Mouse (Mus musculus): Measurements from ENCODE around the gene Zic4. TPM values are rescaled to one million over a fixed set of nuclear protein-coding genes. Genes with fewer than 3 reads are reported as not detected.

Gene Zic4
- total RNA-seq, 2 experiments from 2014 or later: 4.1 to 5.2 TPM

GRCm38 (mm10) chr9:91361033-91361855 is 969 bp upstream of the Zic4 start:
- intact Hi-C loops (cut with DNase I): loop anchor here (5.0 kb wide), 1 partner anchor 46 kb away; no protein-coding TSS in a partner anchor
- no peak for DNase-seq (ENCODE audit: low spot score in 2 of 2)

- intact Hi-C loops (cut with DNase I): loop anchor here (5.0 kb wide), 1 partner anchor 44 kb away; no protein-coding TSS in a partner anchor
- no peak for DNase-seq (ENCODE audit: low spot score in 2 of 2)
Measured at GRCm38 (mm10) chr9:91363011-91363730, 958 bp downstream of the Zic4 start.

GRCm38 (mm10) chr9:91363814-91364126 is 1.6 kb downstream of the Zic4 start:
- intact Hi-C loops (cut with DNase I): loop anchor here (5.0 kb wide), 1 partner anchor 44 kb away; no protein-coding TSS in a partner anchor
- DNase-seq (ENCODE audit: low spot score in 2 of 2): no peak

DNA sequence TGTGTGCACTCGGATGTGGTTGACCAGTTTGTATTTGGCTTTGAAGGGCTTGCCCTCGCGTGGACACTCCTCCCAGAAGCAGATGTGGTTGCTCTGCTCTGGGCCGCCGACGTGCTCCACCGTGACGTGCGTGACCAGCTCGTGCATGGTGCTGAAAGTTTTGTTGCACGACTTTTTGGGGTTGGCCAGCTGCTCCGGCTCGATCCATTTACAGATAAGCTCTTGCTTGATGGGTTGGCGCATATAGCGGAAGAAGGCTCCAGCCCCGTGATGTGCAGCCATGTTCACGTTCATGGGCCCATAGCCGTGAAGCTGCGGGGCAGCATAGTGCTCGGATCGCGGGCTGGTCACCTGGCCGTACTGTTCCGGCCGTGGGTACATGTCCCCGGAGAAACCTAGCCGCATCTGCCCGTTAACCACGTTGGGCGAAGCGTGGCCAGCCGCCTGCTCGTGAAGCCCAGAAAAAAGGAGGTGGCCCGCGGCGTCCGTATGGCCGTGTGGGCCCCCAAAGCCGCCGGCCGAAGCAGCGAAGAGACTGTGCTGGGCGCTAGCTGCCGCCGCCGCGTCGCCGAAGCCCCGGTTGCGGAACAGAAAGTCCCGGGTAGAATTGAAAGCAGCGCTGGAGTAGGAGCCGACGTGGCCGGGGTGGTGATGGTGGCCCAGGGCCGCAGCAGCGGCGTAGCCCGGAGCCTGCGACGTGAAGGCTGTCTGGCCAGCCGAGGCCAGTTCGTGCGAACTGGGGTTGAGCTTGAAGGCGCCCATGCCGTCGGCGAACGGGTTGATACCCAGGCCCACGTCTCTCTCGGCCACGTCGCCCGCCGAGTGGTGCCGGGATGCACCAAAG is 2.1 kb downstream of the Zic4 start:
- DNase-seq (ENCODE audit: low spot score in 2 of 2): no peak
- intact Hi-C loops (cut with DNase I): loop anchor here (5.0 kb wide), 1 partner anchor 43 kb away; no protein-coding TSS in a partner anchor

GRCm38 (mm10) chr9:91364971-91365501 is 2.8 kb downstream of the Zic4 start:
- intact Hi-C loops (cut with DNase I): loop anchor here (5.0 kb wide), 1 partner anchor 42 kb away; no protein-coding TSS in a partner anchor
- no peak for DNase-seq (ENCODE audit: low spot score in 2 of 2)

DNA sequence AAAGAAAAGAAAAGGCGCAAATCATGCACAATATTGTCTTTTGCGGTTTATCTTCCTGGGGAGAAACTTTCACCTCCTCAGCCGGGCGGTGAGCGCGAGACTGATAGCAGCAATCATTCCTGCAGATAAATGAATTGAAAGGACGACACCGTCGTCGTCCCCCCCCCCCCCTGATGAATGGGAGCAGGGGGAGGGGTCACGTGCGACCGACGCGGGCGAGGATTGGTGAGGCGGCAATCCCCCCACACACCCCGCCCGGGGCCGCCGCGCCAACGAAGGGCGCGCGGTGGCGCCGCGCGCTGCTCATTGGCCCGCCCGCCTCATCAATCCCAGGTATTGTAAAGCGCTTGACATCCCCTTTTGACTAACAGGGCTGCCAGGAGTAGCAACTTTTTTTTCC is 3.5 kb downstream of the Zic4 start, which contains the start of gene Zic1:
Zic1 (minus strand) TSS at position 147 of the 400 bp plus-strand sequence.
- no peak for DNase-seq (ENCODE audit: low spot score in 2 of 2)
- intact Hi-C loops (cut with DNase I): no loop called here

- intact Hi-C loops (cut with DNase I): no loop called here
- DNase-seq (ENCODE audit: low spot score in 2 of 2): no peak
Measured at GRCm38 (mm10) chr9:91366226-91366998, 4.2 kb downstream of the Zic4 start.

GRCm38 (mm10) chr9:91366999-91367811 is 5.0 kb downstream of the Zic4 start:
- intact Hi-C loops (cut with DNase I): no loop called here

DNA sequence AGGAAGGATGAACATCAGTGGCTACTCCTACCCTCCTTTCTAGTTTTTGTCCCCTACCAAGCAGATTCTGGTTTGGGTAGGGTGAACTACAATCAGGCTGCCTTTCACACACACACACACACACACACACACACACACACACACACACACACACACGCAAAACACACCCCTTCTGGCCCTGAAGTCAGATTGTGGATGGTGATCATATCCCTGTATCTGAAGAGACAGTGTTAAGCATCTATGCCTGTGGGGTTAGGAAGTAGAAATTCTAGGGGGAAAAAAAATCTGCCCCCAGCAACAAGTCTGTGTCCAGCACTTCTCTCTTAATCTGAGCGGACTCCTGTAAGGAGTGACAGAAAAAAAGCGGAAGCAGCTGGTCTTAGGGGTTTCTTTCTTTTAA is 5.9 kb downstream of the Zic4 start:
- DNase-seq (ENCODE audit: low spot score in 2 of 2): no peak
- intact Hi-C loops (cut with DNase I): no loop called here

More at GRCm38 (mm10) chr9:91366999-91367811, 5.0 kb downstream of the Zic4 start:
- DNase-seq (ENCODE audit: low spot score in 2 of 2): no peak

- DNase-seq (ENCODE audit: low spot score in 2 of 2): no peak
- intact Hi-C loops (cut with DNase I): no loop called here
Measured at GRCm38 (mm10) chr9:91368946-91369292, 6.7 kb downstream of the Zic4 start.

- intact Hi-C loops (cut with DNase I): no loop called here
- DNase-seq (ENCODE audit: low spot score in 2 of 2): no peak
Measured at GRCm38 (mm10) chr9:91369293-91369991, 7.2 kb downstream of the Zic4 start.

DNA sequence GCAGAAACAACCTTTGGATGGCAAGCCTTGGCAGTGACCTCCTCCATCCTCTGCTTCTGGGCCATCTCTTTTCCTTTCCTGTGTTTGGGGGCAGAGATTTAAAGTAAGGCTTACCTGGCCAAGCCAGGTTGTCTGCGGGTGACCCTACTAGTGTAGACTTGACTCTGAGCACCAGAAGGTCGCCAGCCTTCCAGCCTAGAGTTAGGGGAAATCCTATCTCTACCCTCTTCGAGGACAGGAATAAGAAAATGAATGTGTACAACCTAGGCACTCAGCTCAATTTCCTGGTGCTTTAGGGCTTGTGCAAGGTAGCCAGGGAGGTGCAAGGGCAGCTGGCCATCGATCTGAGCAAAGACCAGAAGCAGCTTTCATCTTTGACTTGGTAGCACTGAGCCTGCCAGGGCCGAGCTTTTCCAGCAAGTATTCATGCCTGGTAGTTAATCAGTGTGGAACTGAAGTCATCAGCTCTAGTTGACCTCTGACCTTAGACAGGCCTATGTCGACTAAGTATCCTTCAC is 8.0 kb downstream of the Zic4 start:
- intact Hi-C loops (cut with DNase I): no loop called here
- no peak for DNase-seq (ENCODE audit: low spot score in 2 of 2)

- intact Hi-C loops (cut with DNase I): no loop called here
- no peak for DNase-seq (ENCODE audit: low spot score in 2 of 2)
Measured at GRCm38 (mm10) chr9:91371011-91371410, 8.8 kb downstream of the Zic4 start.

DNA sequence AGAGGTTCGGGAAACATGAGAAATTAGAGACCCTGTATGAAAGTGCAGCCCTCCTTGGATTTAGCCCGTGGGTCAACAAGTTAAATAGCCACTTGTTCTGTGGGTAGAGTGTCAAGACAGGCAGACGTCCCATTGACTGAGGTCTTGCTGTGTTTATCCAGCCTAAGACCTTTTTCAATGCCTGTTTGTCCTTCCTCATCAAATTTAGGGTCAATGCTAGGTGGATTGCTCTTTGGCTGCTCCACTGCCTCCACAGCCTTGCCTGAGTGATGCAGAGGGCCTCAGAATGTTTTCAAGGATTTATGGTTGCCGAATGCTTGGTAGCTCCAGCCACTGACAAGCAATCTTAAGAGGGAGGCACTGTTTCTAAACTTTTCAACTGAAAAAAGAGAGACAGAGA is 9.4 kb downstream of the Zic4 start:
- DNase-seq (ENCODE audit: low spot score in 2 of 2): no peak
- intact Hi-C loops (cut with DNase I): no loop called here

DNA sequence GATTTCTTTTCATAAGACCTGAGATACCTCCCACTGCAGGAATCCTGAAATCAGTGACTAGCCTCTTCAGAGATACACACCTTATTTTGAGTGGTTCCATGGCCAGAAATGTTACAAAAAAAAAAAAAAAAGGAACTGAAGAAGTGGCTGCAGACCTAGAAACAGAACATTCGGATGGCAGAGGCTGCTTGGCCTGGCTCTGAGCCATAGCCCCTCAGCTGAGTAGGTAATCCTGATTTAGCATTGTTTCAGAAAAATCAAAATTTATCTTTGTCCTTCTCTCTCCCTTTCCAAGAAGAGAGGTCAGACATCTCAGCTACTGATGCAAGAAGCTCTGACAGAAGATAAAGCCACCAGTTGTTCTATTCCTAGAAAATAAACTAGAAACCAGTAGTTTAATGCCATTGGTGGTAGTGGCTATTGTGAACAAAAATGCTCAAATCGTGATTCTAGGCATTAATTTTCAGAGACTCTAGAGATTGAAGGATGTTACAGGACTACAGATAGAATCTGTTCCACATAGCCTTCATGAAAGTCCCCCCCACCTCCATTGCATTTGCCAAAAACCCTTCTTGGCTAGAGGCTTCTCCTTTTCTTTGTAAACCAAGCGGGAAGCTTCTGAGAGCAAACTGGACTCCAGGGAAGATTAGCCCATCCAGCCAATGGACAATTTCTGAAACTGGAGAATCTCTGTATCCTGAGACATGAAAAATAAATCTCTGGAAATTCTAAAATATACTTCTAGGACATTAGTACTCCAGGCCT is 11.8 kb downstream of the Zic4 start:
- DNase-seq (ENCODE audit: low spot score in 2 of 2): no peak
- intact Hi-C loops (cut with DNase I): no loop called here

DNA sequence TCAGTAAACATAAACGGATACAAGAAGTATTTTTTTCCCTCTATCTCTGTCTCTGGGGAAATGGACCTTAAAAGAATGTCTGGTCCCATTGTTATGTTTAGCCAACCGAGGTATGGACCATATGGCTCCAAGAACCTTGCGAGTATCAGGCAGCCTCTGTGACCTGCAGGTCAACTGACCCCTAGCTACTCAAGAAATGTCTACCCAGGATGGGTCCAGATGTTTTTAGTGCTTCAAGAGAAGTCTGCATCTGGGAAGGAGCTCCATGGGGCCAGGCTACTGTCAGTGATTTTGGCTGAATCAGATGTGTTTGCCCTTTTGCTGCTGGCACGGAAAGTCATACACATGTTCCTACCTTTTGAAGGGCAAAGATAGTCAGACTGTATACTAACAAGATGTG is 12.5 kb downstream of the Zic4 start:
- intact Hi-C loops (cut with DNase I): no loop called here
- no peak for DNase-seq (ENCODE audit: low spot score in 2 of 2)
